Mouse (Mus musculus): ENCODE measurements at regions not wholly inside any gene's neighbourhood (a gene's known extent, or its start where the extent isn't known, plus 50 kb on each side); places are given as distances from the start of the nearest gene placed in this dataset.

DNA sequence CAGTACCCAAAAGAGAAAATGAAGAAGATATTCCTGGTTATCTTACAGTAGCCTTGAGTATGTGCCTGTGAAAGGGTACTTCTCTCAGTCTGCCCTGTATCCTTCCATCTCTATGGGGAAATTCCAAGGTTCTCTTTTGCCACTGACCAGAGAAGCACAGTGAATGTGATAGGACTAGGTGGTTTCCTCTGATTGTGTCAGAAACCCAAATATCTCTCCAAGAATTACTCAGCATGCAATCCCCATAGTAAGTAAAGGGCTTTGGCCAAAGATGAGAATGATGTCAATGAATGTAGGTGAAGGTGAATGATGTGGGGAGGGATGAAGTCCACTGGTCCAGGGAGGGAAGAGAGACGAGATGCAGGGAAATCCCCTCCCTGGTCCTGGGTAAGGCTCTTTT lies 130.8 kb downstream of the Fasl start:
- no peak for TF ChIP-seq CTCF (IDR thresholded peaks at IDR 0.05; ENCODE audit: borderline replicate concordance, insufficient read depth, low read depth, low read length)
- TF ChIP-seq POLR2A (IDR thresholded peaks at IDR 0.05; ENCODE audit: borderline replicate concordance, insufficient read depth, low read length) = no peak
